ENCODE assay signal across 23 mouse cellular contexts in the genomic region with DNA sequence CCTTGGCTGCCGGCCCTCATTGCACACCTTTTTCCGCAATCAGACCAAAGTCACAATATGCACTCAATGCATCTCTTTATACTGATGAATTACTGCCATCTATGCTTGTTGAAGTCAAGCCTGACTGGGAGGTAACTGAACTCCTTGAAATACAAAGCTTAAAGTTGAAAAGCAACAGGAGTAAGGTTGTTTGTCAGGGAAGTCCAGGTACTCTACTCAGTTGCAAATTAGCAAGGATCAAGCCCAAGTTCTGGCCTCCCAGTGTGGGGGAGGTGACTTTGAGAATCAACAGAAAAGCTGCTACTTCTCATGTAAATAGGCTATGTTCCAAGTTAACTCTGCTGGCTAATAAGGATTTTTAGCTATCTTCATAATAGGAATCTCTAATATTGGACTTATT.
A peak's percentile ranks its signal among the peaks of the same experiment; 100 is the strongest.
DNase-seq lines count a peak whose midpoint lies in the region; TF ChIP-seq lines count a peak whose summit lies in the region.
"Had no signal": no experiment of that assay in that cellular context is flagged by ENCODE, and none has a peak within 500 bp of the region (broad histone marks: within the 10 kb centered on the region; RNA-seq: fewer than 3 reads in every experiment).

No protein-coding gene starts in this region.

- no peaks in the 10 kb centered on the region for H3K4me1 ChIP-seq in ES-Bruce4 (ENCODE audit: control insufficient read depth, insufficient read depth, low read length)
- H3K4me1 ChIP-seq in thymus, adult 2 months (replicated peaks; ENCODE audit: control insufficient read depth, insufficient read depth, low read length), result no peaks in the 10 kb centered on the region

- H3K9ac ChIP-seq in ES-Bruce4 (ENCODE audit: low read depth, poor library complexity, severe bottlenecking), result no peak overlapping the region

- TF ChIP-seq EP300 in ES-Bruce4 (IDR thresholded peaks at IDR 0.05; ENCODE audit: insufficient read depth, low read depth, low read length), result no peak

- no peak for TF ChIP-seq CTCF in ES-Bruce4 (IDR thresholded peaks at IDR 0.05; ENCODE audit: low read depth, low read length)
- TF ChIP-seq CTCF in thymus, adult 2 months (IDR thresholded peaks at IDR 0.05; ENCODE audit: borderline replicate concordance, control insufficient read depth, extremely low read depth, insufficient read depth, low read length, poor library complexity), result no peak

- no peaks in the 10 kb centered on the region for H3K36me3 ChIP-seq in ES-Bruce4 (ENCODE audit: control insufficient read depth, insufficient read depth, low read length, poor library complexity, severe bottlenecking)
- H3K36me3 ChIP-seq in thymus, adult 2 months (ENCODE audit: control insufficient read depth, insufficient read depth, low read length), result no peaks in the 10 kb centered on the region
- H3K36me3 ChIP-seq: G1E had no signal

- no peak overlapping the region for H3K4me3 ChIP-seq in ES-Bruce4 (ENCODE audit: low read depth, low read length)
- no peak overlapping the region for H3K4me3 ChIP-seq in thymus, adult 2 months (ENCODE audit: control insufficient read depth, insufficient read depth, low read length)

- 94% methylated on average over 2 of the region's 2 CpGs for WGBS in thymus, adult 2 months

- H3K9me3 ChIP-seq in ES-Bruce4 (replicated peaks; ENCODE audit: control insufficient read depth, insufficient read depth, low read length, poor library complexity, severe bottlenecking), result peaks cover 13% of the 10 kb centered on the region; the same call in 1 of the 2 replicates
- H3K9me3 ChIP-seq: G1E had no signal

- H3K27me3 ChIP-seq in ES-Bruce4 (ENCODE audit: control insufficient read depth, insufficient read depth, low read length, poor library complexity, severe bottlenecking), result no peaks in the 10 kb centered on the region
- no peaks in the 10 kb centered on the region for H3K27me3 ChIP-seq in thymus, adult 2 months (ENCODE audit: control insufficient read depth, insufficient read depth, low read length)
- H3K27me3 ChIP-seq: CH12.LX had no signal

- H3K27ac ChIP-seq in ES-Bruce4 (ENCODE audit: insufficient read depth, low read length), result peak overlapping the region; percentile 73; the same call in 1 of the 2 replicates
- H3K27ac ChIP-seq in thymus, adult 2 months (ENCODE audit: control insufficient read depth, insufficient read depth, low read length), result no peak overlapping the region

- DNase-seq in ES-CJ7 (ENCODE audit: low read depth, low spot score) (peak; percentile 72), R1 (ENCODE audit: low read depth, low spot score) (peak; percentile 69), ZHBTc4 (ENCODE audit: low read depth, low spot score) (peak; percentile 61)
- DNase-seq in kidney, postnatal 14 days, result no peak
- DNase-seq in thymus, adult 2 months, result no peak
- DNase-seq in right cerebral cortex, postnatal 14 days, result no peak
- DNase-seq in left cerebral cortex, adult 18-20 months (ENCODE audit: low spot score in 2 of 2), result no peak
- DNase-seq: adrenal gland, adult 2 months; adrenal gland, adult 8-10 months; adrenal gland, postnatal 10 days; adrenal gland, postnatal 14 days; adrenal gland, postnatal 25 days; adrenal gland, postnatal 36 days; B cell, adult 2 months; cerebellum, adult 11 months; cerebellum, adult 11-12 months; cerebellum, adult 18-20 months; cerebellum, adult 2 months; cerebellum, adult 8-10 months; cerebellum, adult 9-10 months had no signal

- no peak for TF ChIP-seq POLR2A in ES-Bruce4 (IDR thresholded peaks at IDR 0.05; ENCODE audit: insufficient read depth, low read length)
- TF ChIP-seq POLR2A in thymus, adult 2 months (IDR thresholded peaks at IDR 0.05; ENCODE audit: control insufficient read depth, extremely low read depth, insufficient read depth, low read length, poor library complexity), result no peak

Comparison
In these comparisons a context has a peak if more than half of its experiments do, and no peak if none do; other contexts are left out.
1. DNase-seq: peak in ES-CJ7 (single experiment), R1 (single experiment) and ZHBTc4 (single experiment); none in kidney, postnatal 14 days (single experiment), thymus, adult 2 months (single experiment), right cerebral cortex, postnatal 14 days (single experiment) and left cerebral cortex, adult 18-20 months (0 of 2).